Mouse (Mus musculus) myocyte (in vitro differentiated cells): ENCODE measurements around the gene Shc3. TPM values are rescaled to one million over a fixed set of nuclear protein-coding genes. Genes with fewer than 3 reads are reported as not detected.

Experiments
- H3K27me3 ChIP-seq: one replicate; pipeline ENCODE4 v1.6.1; 2011; ENCODE audit not compliant: control insufficient read depth, insufficient read depth, insufficient read length
- H3K36me3 ChIP-seq: one replicate; pipeline ENCODE4 v1.6.1; 2011; ENCODE audit not compliant: control insufficient read depth, insufficient read depth
- H3K4me2 ChIP-seq: one replicate; pipeline ENCODE4 v1.6.1; 2011; ENCODE audit warnings: low read depth, control low read depth
- H3K4me3 ChIP-seq: one replicate; pipeline ENCODE4 v1.5.1; 2011; ENCODE audit warnings: mild to moderate bottlenecking, control low read depth, moderate library complexity
- H3K79me2 ChIP-seq: one replicate; pipeline ENCODE4 v1.6.1; 2011; ENCODE audit not compliant: control insufficient read depth, insufficient read depth
- H3ac ChIP-seq: one replicate; pipeline ENCODE4 v1.6.1; 2011; ENCODE audit not compliant: control insufficient read depth, insufficient read length
- CEBPB ChIP-seq: IDR thresholded peaks from 2 replicates; pipeline ENCODE4 v1.6.1; 2011; ENCODE audit warnings: mild to moderate bottlenecking, moderate library complexity; ENCODE audit not compliant: poor library complexity, insufficient read depth, severe bottlenecking
- E2F4 ChIP-seq: IDR thresholded peaks from one replicate; pipeline ENCODE4 v1.6.1; 2011; ENCODE audit warnings: mild to moderate bottlenecking, control low read depth, moderate library complexity; ENCODE audit not compliant: insufficient read depth
- MAX ChIP-seq: IDR thresholded peaks from one replicate; pipeline ENCODE4 v1.6.1; 2011; ENCODE audit warnings: low read depth, mild to moderate bottlenecking, control low read depth
- MYOD1 ChIP-seq, 3 experiments: IDR thresholded peaks; one replicate each; pipeline ENCODE4 v1.6.1; 2011; ENCODE audit warnings: control low read depth in 2 of 3, low read depth in 2 of 3, mild to moderate bottlenecking in 2 of 3, moderate library complexity in 1 of 3; ENCODE audit not compliant: insufficient read length in 2 of 3, control insufficient read depth in 1 of 3
- MYOG ChIP-seq, 3 experiments: IDR thresholded peaks; one replicate each; pipeline ENCODE4 v1.6.1; 2011; ENCODE audit warnings: control low read depth in 2 of 3, low read depth in 2 of 3, mild to moderate bottlenecking in 2 of 3; ENCODE audit not compliant: insufficient read length in 2 of 3, control insufficient read depth in 1 of 3, insufficient read depth in 1 of 3
- POLR2A ChIP-seq: IDR thresholded peaks from one replicate; pipeline ENCODE4 v1.6.1; 2011; ENCODE audit warnings: low read depth, mild to moderate bottlenecking, control low read depth, moderate library complexity; ENCODE audit not compliant: insufficient read length
- POLR2AphosphoS2 ChIP-seq: IDR thresholded peaks from one replicate; pipeline ENCODE4 v1.6.1; 2011; ENCODE audit warnings: low read depth, control low read depth; ENCODE audit not compliant: insufficient read length
- REST ChIP-seq: IDR thresholded peaks from one replicate; pipeline ENCODE4 v1.6.1; 2011; ENCODE audit warnings: mild to moderate bottlenecking, control low read depth, moderate library complexity; ENCODE audit not compliant: insufficient read depth, insufficient read length
- SRF ChIP-seq: IDR thresholded peaks from one replicate; pipeline ENCODE4 v1.6.1; 2011; ENCODE audit warnings: low read depth; ENCODE audit not compliant: control insufficient read depth, insufficient read length
- TCF12 ChIP-seq: IDR thresholded peaks from one replicate; pipeline ENCODE4 v1.6.1; 2011; ENCODE audit warnings: mild to moderate bottlenecking, control low read depth; ENCODE audit not compliant: poor library complexity, insufficient read depth, severe bottlenecking
- TCF3 ChIP-seq: IDR thresholded peaks from one replicate; pipeline ENCODE4 v1.6.1; 2011; ENCODE audit warnings: low read depth, control low read depth; ENCODE audit not compliant: insufficient read length
- USF1 ChIP-seq: IDR thresholded peaks from one replicate; pipeline ENCODE4 v1.6.1; 2011; ENCODE audit warnings: low read depth, mild to moderate bottlenecking, control low read depth, moderate library complexity
- polyA plus RNA-seq: library from polyadenylated mRNA; unstranded; fragments of >200 nt; fragmentation: generic; extraction: Trizol; gene quantifications from one replicate; pipeline ENCODE4 v1.2.1, GENCODE M21; 2012; ENCODE audit warnings: missing spikeins

Shc3 gene
- polyA plus RNA-seq, 1 experiment: 0.17 TPM

GRCm38 (mm10) chr13:51390398-51390797 is 178.8 kb downstream of the Shc3 start:
- H3K4me2 ChIP-seq: no peak overlapping the region
- no peak overlapping the region for H3ac ChIP-seq
- no peak for TF ChIP-seq E2F4
- no peak for TF ChIP-seq REST
- no peak for TF ChIP-seq MAX
- no peak for TF ChIP-seq POLR2A
- no peak for TF ChIP-seq MYOD1 (IDR thresholded peaks at IDR 0.05; ENCODE audit: control insufficient read depth in 1 of 3, insufficient read length in 2 of 3, low read depth in 2 of 3)
- TF ChIP-seq TCF12: no peak
- no peak for TF ChIP-seq MYOG (IDR thresholded peaks at IDR 0.05; ENCODE audit: control insufficient read depth in 1 of 3, insufficient read depth in 1 of 3, insufficient read length in 2 of 3, low read depth in 2 of 3)
- no peak for TF ChIP-seq CEBPB
- no peak for TF ChIP-seq TCF3
- TF ChIP-seq SRF: no peak
- TF ChIP-seq USF1: no peak
- no peak for TF ChIP-seq POLR2AphosphoS2
- no peaks in the 10 kb centered on the region for H3K79me2 ChIP-seq
- no peaks in the 10 kb centered on the region for H3K36me3 ChIP-seq
- no peaks in the 10 kb centered on the region for H3K27me3 ChIP-seq
- no peak overlapping the region for H3K4me3 ChIP-seq

GRCm38 (mm10) chr13:51387908-51388307 is 181.3 kb downstream of the Shc3 start:
- no peak overlapping the region for H3K4me2 ChIP-seq
- TF ChIP-seq MYOG (IDR thresholded peaks at IDR 0.05; ENCODE audit: control insufficient read depth in 1 of 3, insufficient read depth in 1 of 3, insufficient read length in 2 of 3, low read depth in 2 of 3): no peak
- TF ChIP-seq TCF3: no peak
- no peak for TF ChIP-seq REST
- H3K36me3 ChIP-seq: no peaks in the 10 kb centered on the region
- no peak overlapping the region for H3K4me3 ChIP-seq
- H3ac ChIP-seq: no peak overlapping the region
- no peaks in the 10 kb centered on the region for H3K79me2 ChIP-seq
- no peaks in the 10 kb centered on the region for H3K27me3 ChIP-seq

DNA sequence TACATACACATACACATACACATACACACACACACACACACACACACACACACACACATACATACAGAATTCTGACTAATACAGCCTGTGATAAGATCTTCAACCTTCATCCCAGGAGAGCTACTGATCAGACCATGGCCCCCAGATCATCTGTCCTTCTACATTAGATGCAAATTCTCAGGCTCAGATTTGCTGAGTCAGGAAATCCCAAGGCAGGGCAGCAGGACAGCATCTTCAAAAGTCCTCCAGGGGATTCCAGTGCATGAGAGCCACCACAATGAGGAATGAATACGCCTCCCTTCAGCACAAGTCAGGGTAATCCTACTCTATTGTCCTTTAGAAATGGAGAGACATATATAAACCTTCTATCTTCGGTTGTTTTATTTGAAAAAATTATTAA is 184.3 kb downstream of the Shc3 start:
- H3K4me3 ChIP-seq: no peak overlapping the region

GRCm38 (mm10) chr13:51381498-51381897 is 187.7 kb downstream of the Shc3 start:
- Histone ChIP-seq H3K4me3 (no peak overlapping the region), H3K27me3 (no peaks in the 10 kb centered on the region), H3K4me2 (no peak overlapping the region), H3ac (no peak overlapping the region), H3K36me3 (no peaks in the 10 kb centered on the region), H3K79me2 (no peaks in the 10 kb centered on the region)
- TF ChIP-seq CEBPB (no peak), MYOG (IDR thresholded peaks at IDR 0.05; ENCODE audit: control insufficient read depth in 1 of 3, insufficient read depth in 1 of 3, insufficient read length in 2 of 3, low read depth in 2 of 3) (no peak), SRF (no peak)

More for the DNA sequence above, 184.3 kb downstream of the Shc3 start:
- Histone ChIP-seq H3K4me2 (no peak overlapping the region), H3K79me2 (no peaks in the 10 kb centered on the region), H3K36me3 (no peaks in the 10 kb centered on the region), H3ac (no peak overlapping the region), H3K27me3 (no peaks in the 10 kb centered on the region)
- no peak for TF ChIP-seq MAX
- no peak for TF ChIP-seq USF1
- no peak for TF ChIP-seq REST
- TF ChIP-seq TCF3: no peak
- no peak for TF ChIP-seq CEBPB
- TF ChIP-seq E2F4: no peak
- no peak for TF ChIP-seq TCF12
- TF ChIP-seq SRF: no peak
- TF ChIP-seq POLR2AphosphoS2: no peak
- no peak for TF ChIP-seq POLR2A
- TF ChIP-seq MYOG (IDR thresholded peaks at IDR 0.05; ENCODE audit: control insufficient read depth in 1 of 3, insufficient read depth in 1 of 3, insufficient read length in 2 of 3, low read depth in 2 of 3): no peak
- no peak for TF ChIP-seq MYOD1 (IDR thresholded peaks at IDR 0.05; ENCODE audit: control insufficient read depth in 1 of 3, insufficient read length in 2 of 3, low read depth in 2 of 3)

Other genes starting within 250 kb of the Shc3 start
- 9.7 TPM for gene S1pr3, start 160.8 kb downstream of the Shc3 start, polyA plus RNA-seq
- 95.1 TPM for gene Cks2, start 75.8 kb upstream of the Shc3 start, polyA plus RNA-seq
- 8.7 TPM for gene Secisbp2, start 82.3 kb upstream of the Shc3 start, polyA plus RNA-seq
- 15.3 TPM for gene Sema4d, start 224.3 kb upstream of the Shc3 start, polyA plus RNA-seq